Mouse (Mus musculus): ENCODE results near the gene Apba3. TPM values are rescaled to one million over a fixed set of nuclear protein-coding genes. Genes with fewer than 3 reads are reported as not detected.
A peak's percentile ranks its signal among the peaks of the same experiment; 100 is the strongest.

Gene Apba3
- polyA plus RNA-seq, 1 experiment from 2014 or later: 75.2 TPM

DNA sequence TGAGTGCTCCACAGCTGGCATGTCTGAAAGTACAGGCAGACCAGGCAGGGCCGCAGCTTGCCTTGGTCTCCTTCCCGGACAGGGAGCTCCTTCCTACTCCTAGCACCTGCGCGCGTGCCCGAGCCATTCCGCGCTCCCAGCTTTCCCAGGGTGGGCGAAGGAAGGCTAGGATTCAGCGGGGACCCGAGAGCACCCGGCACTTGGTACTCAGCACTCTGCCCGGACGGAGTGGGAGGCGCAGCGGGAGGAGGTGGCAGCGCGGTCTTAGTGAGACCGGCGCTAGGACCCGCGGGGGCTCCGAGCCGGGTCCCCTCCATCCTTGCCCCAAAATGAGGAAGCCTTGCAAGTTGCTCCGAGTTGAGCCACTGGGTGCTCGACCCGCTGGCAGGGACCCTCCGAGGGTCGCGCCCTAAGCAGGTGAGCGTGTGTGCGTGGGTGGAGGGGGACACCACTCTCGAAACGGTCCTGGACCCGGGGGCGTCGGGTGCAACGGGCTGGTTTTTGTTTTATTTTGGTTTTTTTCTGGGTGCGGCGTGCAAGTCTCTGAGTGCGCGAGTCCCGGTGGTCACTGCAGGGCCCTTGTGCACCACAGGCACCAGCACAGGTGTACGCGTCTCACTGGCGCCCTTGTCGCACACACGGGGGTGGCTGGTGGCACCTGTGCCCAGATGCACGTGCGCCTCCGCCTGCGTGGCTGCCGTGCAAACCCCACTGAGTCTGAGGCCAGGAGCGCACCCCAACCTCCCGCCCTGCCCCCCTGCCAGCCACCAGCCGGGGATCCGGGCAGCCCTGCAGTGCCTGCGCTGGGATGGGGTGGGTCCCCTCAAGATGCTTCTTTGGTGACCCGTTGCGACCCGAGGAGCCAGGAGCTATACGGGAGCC lies 9.4 kb upstream of the Apba3 start:
- H3K9ac ChIP-seq (ENCODE audit: low read depth, low read length): peak overlapping the region; percentile 22; the same call in 1 of the 2 replicates
- peaks cover 3% of the 10 kb centered on the region; the same call in 1 of the 2 replicates for H3K9me3 ChIP-seq (ENCODE audit: control insufficient read depth)
- no peaks in the 10 kb centered on the region for H3K4me1 ChIP-seq (replicated peaks; ENCODE audit: control insufficient read depth, insufficient read depth, low read length)
- H3K27ac ChIP-seq (ENCODE audit: low read depth, low read length): no peak overlapping the region
- 2% methylated on average over 61 of the region's 62 CpGs for WGBS
- peak overlapping the region; percentile 70 for H3K4me2 ChIP-seq (replicated peaks; ENCODE audit: low read depth)
- no peak for TF ChIP-seq CTCF (IDR thresholded peaks at IDR 0.05; ENCODE audit: low read depth)
- H3K27me3 ChIP-seq (replicated peaks; ENCODE audit: control insufficient read depth, insufficient read depth, low read length): peaks cover 46% of the 10 kb centered on the region
- ATAC-seq: no peak
- no peaks in the 10 kb centered on the region; the same call in 1 of the 2 replicates for H3K36me3 ChIP-seq (ENCODE audit: control insufficient read depth, insufficient read depth)
- peak overlapping the region; percentile 43 for H3K4me3 ChIP-seq (ENCODE audit: low read depth, low read length)

DNA sequence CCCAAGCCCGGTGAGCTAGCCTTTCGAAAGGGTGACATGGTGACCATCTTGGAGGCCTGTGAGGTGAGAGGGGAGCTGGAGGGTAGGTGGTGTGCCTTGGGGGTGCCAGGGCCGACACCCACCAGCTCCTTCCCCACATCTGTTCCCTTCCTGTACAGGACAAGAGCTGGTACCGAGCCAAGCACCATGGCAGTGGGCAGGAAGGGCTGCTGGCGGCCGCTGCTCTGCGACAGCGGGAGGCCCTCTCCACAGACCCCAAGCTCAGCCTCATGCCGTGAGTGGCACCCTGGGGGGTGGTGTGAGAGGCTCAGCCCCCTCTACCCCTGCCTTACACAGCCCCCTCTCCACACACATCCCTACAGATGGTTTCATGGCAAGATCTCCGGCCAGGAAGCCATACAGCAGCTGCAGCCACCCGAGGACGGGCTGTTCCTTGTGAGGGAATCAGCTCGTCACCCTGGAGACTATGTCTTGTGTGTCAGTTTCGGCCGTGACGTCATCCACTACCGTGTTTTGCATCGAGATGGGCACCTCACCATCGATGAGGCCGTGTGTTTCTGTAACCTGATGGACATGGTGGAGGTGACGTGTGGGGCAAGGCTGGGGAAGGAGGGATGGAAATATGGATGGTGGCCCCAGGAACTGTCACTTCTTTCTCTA lies 7.4 kb upstream of the Apba3 start:
- Histone ChIP-seq H3K36me3 (ENCODE audit: control insufficient read depth, insufficient read depth) (peaks cover 19% of the 10 kb centered on the region), H3K27me3 (replicated peaks; ENCODE audit: control insufficient read depth, insufficient read depth, low read length) (peaks cover 26% of the 10 kb centered on the region), H3K9me3 (ENCODE audit: control insufficient read depth) (peaks cover 3% of the 10 kb centered on the region; the same call in 1 of the 2 replicates), H3K4me3 (ENCODE audit: low read depth, low read length) (no peak overlapping the region), H3K4me1 (replicated peaks; ENCODE audit: control insufficient read depth, insufficient read depth, low read length) (no peaks in the 10 kb centered on the region), H3K27ac (ENCODE audit: low read depth, low read length) (no peak overlapping the region), H3K4me2 (replicated peaks; ENCODE audit: low read depth) (no peak overlapping the region), H3K9ac (ENCODE audit: low read depth, low read length) (no peak overlapping the region)
- WGBS: 37% methylated on average over 21 of the region's 21 CpGs
- ATAC-seq: no peak
- no peak for TF ChIP-seq CTCF (IDR thresholded peaks at IDR 0.05; ENCODE audit: low read depth)

DNA sequence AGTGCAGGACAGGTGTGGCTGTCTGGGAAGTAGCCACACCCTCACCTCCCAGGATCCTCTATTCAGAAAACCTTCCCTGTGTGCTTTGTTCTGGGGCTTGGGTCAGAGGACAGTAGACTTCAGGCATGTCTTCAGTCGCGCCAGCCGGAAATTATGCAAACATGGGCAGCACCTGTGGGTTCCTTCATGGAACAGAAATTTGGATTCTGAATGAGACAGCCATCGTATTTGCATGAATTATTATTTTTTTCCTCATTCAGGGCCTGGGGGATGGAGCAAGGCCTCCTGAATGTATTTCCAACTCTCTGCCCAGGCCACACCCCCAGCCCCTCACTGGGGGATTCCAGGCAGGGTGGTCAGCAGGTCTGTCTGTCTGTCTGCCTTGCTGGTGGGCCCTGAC lies 5.7 kb upstream of the Apba3 start:
- WGBS: 84% methylated on average over 4 of the region's 4 CpGs
- no peak overlapping the region for H3K9ac ChIP-seq (ENCODE audit: low read depth, low read length)
- H3K4me3 ChIP-seq (ENCODE audit: low read depth, low read length): no peak overlapping the region
- H3K27ac ChIP-seq (ENCODE audit: low read depth, low read length): no peak overlapping the region
- no peak for TF ChIP-seq CTCF (IDR thresholded peaks at IDR 0.05; ENCODE audit: low read depth)
- ATAC-seq: no peak
- peaks cover 28% of the 10 kb centered on the region for H3K36me3 ChIP-seq (ENCODE audit: control insufficient read depth, insufficient read depth)
- peaks cover 19% of the 10 kb centered on the region for H3K27me3 ChIP-seq (replicated peaks; ENCODE audit: control insufficient read depth, insufficient read depth, low read length)
- no peaks in the 10 kb centered on the region for H3K4me1 ChIP-seq (replicated peaks; ENCODE audit: control insufficient read depth, insufficient read depth, low read length)
- H3K4me2 ChIP-seq (replicated peaks; ENCODE audit: low read depth): no peak overlapping the region
- peaks cover 3% of the 10 kb centered on the region; the same call in 1 of the 2 replicates for H3K9me3 ChIP-seq (ENCODE audit: control insufficient read depth)

DNA sequence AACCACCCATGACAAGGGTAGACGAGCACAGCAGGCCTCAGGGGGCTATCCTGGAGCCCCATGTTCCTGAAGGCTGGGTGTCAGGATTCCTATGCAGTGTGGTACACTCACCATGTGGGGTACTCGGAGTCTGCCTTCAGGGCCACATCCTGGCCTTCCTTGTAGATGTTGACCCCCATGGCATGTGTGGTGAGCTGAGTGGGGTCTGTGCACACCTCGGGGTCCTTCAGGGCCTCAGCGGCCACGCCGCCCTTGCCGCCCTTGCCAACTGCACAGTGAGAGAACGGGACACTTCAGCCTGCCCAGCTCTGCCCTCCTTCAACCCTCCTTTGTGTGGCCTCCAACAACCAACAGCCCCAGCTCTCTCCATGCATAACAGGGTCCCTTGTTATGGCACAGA lies 1.2 kb upstream of the Apba3 start:
- Histone ChIP-seq H3K27ac (ENCODE audit: low read depth, low read length) (no peak overlapping the region), H3K9me3 (ENCODE audit: control insufficient read depth) (peaks cover under 1% of the 10 kb centered on the region; the same call in 1 of the 2 replicates), H3K27me3 (replicated peaks; ENCODE audit: control insufficient read depth, insufficient read depth, low read length) (no peaks in the 10 kb centered on the region), H3K9ac (ENCODE audit: low read depth, low read length) (peak overlapping the region; percentile 23; the same call in 1 of the 2 replicates), H3K4me3 (ENCODE audit: low read depth, low read length) (no peak overlapping the region), H3K36me3 (ENCODE audit: control insufficient read depth, insufficient read depth) (peaks cover 31% of the 10 kb centered on the region), H3K4me2 (replicated peaks; ENCODE audit: low read depth) (peak overlapping the region; percentile 65), H3K4me1 (replicated peaks; ENCODE audit: control insufficient read depth, insufficient read depth, low read length) (0 out of 2 replicates have a peak, but pooled peaks cover 4% of the 10 kb centered on the region)
- no peak for TF ChIP-seq CTCF (IDR thresholded peaks at IDR 0.05; ENCODE audit: low read depth)
- 95% methylated on average over 8 of the region's 8 CpGs for WGBS
- no peak for ATAC-seq

DNA sequence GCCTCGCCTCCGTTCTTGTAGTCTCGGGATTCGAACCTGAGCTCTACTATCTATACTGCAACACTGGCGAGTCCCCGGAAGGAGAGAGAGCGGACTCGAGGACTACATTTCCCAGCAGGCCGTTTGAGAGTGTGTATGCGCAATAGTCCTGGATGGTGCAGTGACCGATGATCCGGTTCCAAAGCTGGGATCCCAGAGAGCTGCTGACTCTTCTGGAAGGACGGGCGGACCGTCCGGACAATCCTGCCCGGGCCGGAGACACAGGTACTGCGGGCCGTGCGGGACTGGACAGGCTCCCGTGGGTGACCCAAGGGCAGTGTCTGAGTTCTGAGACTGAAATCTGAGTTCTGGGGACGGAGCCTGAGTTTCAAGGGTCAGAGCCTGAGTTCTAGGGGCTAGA lies 1.3 kb downstream of the Apba3 start:
- H3K27me3 ChIP-seq (replicated peaks; ENCODE audit: control insufficient read depth, insufficient read depth, low read length): no peaks in the 10 kb centered on the region
- peak overlapping the region; percentile 49 for H3K4me3 ChIP-seq (ENCODE audit: low read depth, low read length)
- ATAC-seq: peak; percentile 47
- TF ChIP-seq CTCF (IDR thresholded peaks at IDR 0.05; ENCODE audit: low read depth): no peak
- H3K9me3 ChIP-seq (ENCODE audit: control insufficient read depth): no peaks in the 10 kb centered on the region
- peak overlapping the region; percentile 67 for H3K4me2 ChIP-seq (replicated peaks; ENCODE audit: low read depth)
- 2% methylated on average over 23 of the region's 23 CpGs for WGBS
- peak overlapping the region; percentile 54 for H3K27ac ChIP-seq (ENCODE audit: low read depth, low read length)
- peaks cover 48% of the 10 kb centered on the region for H3K36me3 ChIP-seq (ENCODE audit: control insufficient read depth, insufficient read depth)
- H3K4me1 ChIP-seq (replicated peaks; ENCODE audit: control insufficient read depth, insufficient read depth, low read length): 0 out of 2 replicates have a peak, but pooled peaks cover 4% of the 10 kb centered on the region
- H3K9ac ChIP-seq (ENCODE audit: low read depth, low read length): peak overlapping the region; percentile 59
